Mouse (Mus musculus): ENCODE measurements around the gene Tipin.

DNA sequence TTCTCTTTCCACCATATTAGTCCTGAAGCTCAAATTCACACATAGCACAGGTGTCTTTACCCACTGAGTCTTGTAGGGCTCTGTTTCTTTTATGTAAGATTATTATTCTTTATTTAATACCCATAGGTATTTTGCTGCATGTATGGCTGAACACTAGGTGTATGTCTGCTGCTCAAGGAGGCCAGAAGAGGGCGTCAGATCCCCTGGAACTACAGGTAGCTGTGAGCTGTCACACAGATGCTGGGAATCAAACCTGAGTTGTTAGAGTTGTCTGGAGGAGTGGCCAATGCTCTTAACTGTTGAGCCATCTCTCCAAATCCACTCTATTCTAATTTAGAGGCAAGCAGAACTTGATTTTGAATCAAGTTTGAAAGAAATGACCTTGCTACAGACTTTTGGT lies 30.7 kb downstream of the Tipin start:
- TF ChIP-seq CTCF (IDR thresholded peaks at IDR 0.05) (peak; percentile 30; the same call in 1 of the 2 replicates), EP300 (IDR thresholded peaks at IDR 0.05) (no peak)
